Mouse (Mus musculus): ENCODE results near the gene Atp1a4. TPM values are rescaled to one million over a fixed set of nuclear protein-coding genes. Genes with fewer than 3 reads are reported as not detected.

Atp1a4 gene
- polyA plus RNA-seq, 1 experiment: not detected

GRCm38 (mm10) chr1:172299528-172299927 is 41.3 kb upstream of the Atp1a4 start:
- TF ChIP-seq POLR2A (IDR thresholded peaks at IDR 0.05; ENCODE audit: low read depth, low read length) (no peak), CTCF (IDR thresholded peaks at IDR 0.05; ENCODE audit: borderline replicate concordance, insufficient read depth, low read length) (no peak)
- Histone ChIP-seq H3K4me3 (ENCODE audit: insufficient read depth, low read length) (no peak overlapping the region), H3K4me1 (ENCODE audit: control insufficient read depth, insufficient read depth, low read length) (no peaks in the 10 kb centered on the region), H3K27ac (ENCODE audit: insufficient read depth, low read length) (no peak overlapping the region)

- Histone ChIP-seq H3K4me3 (ENCODE audit: insufficient read depth, low read length) (no peak within 1 kb of the TSS), H3K27ac (ENCODE audit: insufficient read depth, low read length) (no peak within 1 kb of the TSS), H3K4me1 (ENCODE audit: control insufficient read depth, insufficient read depth, low read length) (no peaks in the 10 kb centered on the region)
- no peak for TF ChIP-seq POLR2A (IDR thresholded peaks at IDR 0.05; ENCODE audit: low read depth, low read length)
- TF ChIP-seq CTCF (IDR thresholded peaks at IDR 0.05; ENCODE audit: borderline replicate concordance, insufficient read depth, low read length): no peak
Measured at GRCm38 (mm10) chr1:172297611-172298537, 39.7 kb upstream of the Atp1a4 start, which contains the start of gene Atp1a2. Gene Atp1a2 (minus strand): TSS chr1:172298064.

- no peak overlapping the region for H3K27ac ChIP-seq (ENCODE audit: insufficient read depth, low read length)
- H3K4me1 ChIP-seq (ENCODE audit: control insufficient read depth, insufficient read depth, low read length): peaks cover 2% of the 10 kb centered on the region; the same call in 1 of the 2 replicates
- TF ChIP-seq CTCF (IDR thresholded peaks at IDR 0.05; ENCODE audit: borderline replicate concordance, insufficient read depth, low read length): no peak
- no peak for TF ChIP-seq POLR2A (IDR thresholded peaks at IDR 0.05; ENCODE audit: low read depth, low read length)
- H3K4me3 ChIP-seq (ENCODE audit: insufficient read depth, low read length): no peak overlapping the region
Measured at GRCm38 (mm10) chr1:172296816-172297510, 38.7 kb upstream of the Atp1a4 start.

GRCm38 (mm10) chr1:172295751-172296197 is 37.6 kb upstream of the Atp1a4 start:
- TF ChIP-seq POLR2A (IDR thresholded peaks at IDR 0.05; ENCODE audit: low read depth, low read length) (no peak), CTCF (IDR thresholded peaks at IDR 0.05; ENCODE audit: borderline replicate concordance, insufficient read depth, low read length) (no peak)
- no peak overlapping the region for H3K4me3 ChIP-seq (ENCODE audit: insufficient read depth, low read length)
- H3K4me1 ChIP-seq (ENCODE audit: control insufficient read depth, insufficient read depth, low read length): peaks cover 2% of the 10 kb centered on the region; the same call in 1 of the 2 replicates
- no peak overlapping the region for H3K27ac ChIP-seq (ENCODE audit: insufficient read depth, low read length)

- no peak for TF ChIP-seq CTCF (IDR thresholded peaks at IDR 0.05; ENCODE audit: borderline replicate concordance, insufficient read depth, low read length)
- no peak for TF ChIP-seq POLR2A (IDR thresholded peaks at IDR 0.05; ENCODE audit: low read depth, low read length)
- Histone ChIP-seq H3K4me1 (ENCODE audit: control insufficient read depth, insufficient read depth, low read length) (peaks cover 2% of the 10 kb centered on the region; the same call in 1 of the 2 replicates), H3K4me3 (ENCODE audit: insufficient read depth, low read length) (no peak overlapping the region), H3K27ac (ENCODE audit: insufficient read depth, low read length) (no peak overlapping the region)
Measured at GRCm38 (mm10) chr1:172293449-172293848, 35.2 kb upstream of the Atp1a4 start.

GRCm38 (mm10) chr1:172292880-172293279 is 34.7 kb upstream of the Atp1a4 start:
- Histone ChIP-seq H3K4me1 (ENCODE audit: control insufficient read depth, insufficient read depth, low read length) (peaks cover 2% of the 10 kb centered on the region; the same call in 1 of the 2 replicates), H3K27ac (ENCODE audit: insufficient read depth, low read length) (no peak overlapping the region)

GRCm38 (mm10) chr1:172289617-172289946 is 31.4 kb upstream of the Atp1a4 start:
- H3K4me1 ChIP-seq (ENCODE audit: control insufficient read depth, insufficient read depth, low read length): peaks cover 2% of the 10 kb centered on the region; the same call in 1 of the 2 replicates
- no peak for TF ChIP-seq POLR2A (IDR thresholded peaks at IDR 0.05; ENCODE audit: low read depth, low read length)
- no peak for TF ChIP-seq CTCF (IDR thresholded peaks at IDR 0.05; ENCODE audit: borderline replicate concordance, insufficient read depth, low read length)
- H3K27ac ChIP-seq (ENCODE audit: insufficient read depth, low read length): no peak overlapping the region
- no peak overlapping the region for H3K4me3 ChIP-seq (ENCODE audit: insufficient read depth, low read length)

More at GRCm38 (mm10) chr1:172292880-172293279, 34.7 kb upstream of the Atp1a4 start:
- no peak overlapping the region for H3K4me3 ChIP-seq (ENCODE audit: insufficient read depth, low read length)
- TF ChIP-seq CTCF (IDR thresholded peaks at IDR 0.05; ENCODE audit: borderline replicate concordance, insufficient read depth, low read length): no peak
- TF ChIP-seq POLR2A (IDR thresholded peaks at IDR 0.05; ENCODE audit: low read depth, low read length): no peak

GRCm38 (mm10) chr1:172288900-172289616 is 30.8 kb upstream of the Atp1a4 start:
- no peak for TF ChIP-seq POLR2A (IDR thresholded peaks at IDR 0.05; ENCODE audit: low read depth, low read length)
- TF ChIP-seq CTCF (IDR thresholded peaks at IDR 0.05; ENCODE audit: borderline replicate concordance, insufficient read depth, low read length): no peak
- H3K4me3 ChIP-seq (ENCODE audit: insufficient read depth, low read length): no peak overlapping the region
- H3K4me1 ChIP-seq (ENCODE audit: control insufficient read depth, insufficient read depth, low read length): peaks cover 2% of the 10 kb centered on the region; the same call in 1 of the 2 replicates
- no peak overlapping the region for H3K27ac ChIP-seq (ENCODE audit: insufficient read depth, low read length)

- TF ChIP-seq CTCF (IDR thresholded peaks at IDR 0.05; ENCODE audit: borderline replicate concordance, insufficient read depth, low read length) (no peak), POLR2A (IDR thresholded peaks at IDR 0.05; ENCODE audit: low read depth, low read length) (no peak)
- no peak overlapping the region for H3K27ac ChIP-seq (ENCODE audit: insufficient read depth, low read length)
- H3K4me3 ChIP-seq (ENCODE audit: insufficient read depth, low read length): no peak overlapping the region
Measured at GRCm38 (mm10) chr1:172286740-172287139, 28.5 kb upstream of the Atp1a4 start.

More at GRCm38 (mm10) chr1:172286740-172287139, 28.5 kb upstream of the Atp1a4 start:
- no peaks in the 10 kb centered on the region for H3K4me1 ChIP-seq (ENCODE audit: control insufficient read depth, insufficient read depth, low read length)
